34 mouse cellular contexts compared by ENCODE assay signal in genomic region chr2:175156696-175157095, GRCm38 (mm10).
"Had no signal": no experiment of that assay in that cellular context is flagged by ENCODE, and none has a peak within 500 bp of the region (broad histone marks: within the 10 kb centered on the region; RNA-seq: fewer than 3 reads in every experiment).

No protein-coding gene starts in this region.

- H3K4me2 ChIP-seq: heart, embryonic 11.5 days; heart, embryonic 13.5 days; heart, embryonic 15.5 days; hindbrain, embryonic 12.5 days; hindbrain, embryonic 13.5 days; hindbrain, embryonic 14.5 days; hindbrain, embryonic 15.5 days; intestine, embryonic 15.5 days; kidney, embryonic 15.5 days had no signal

- H3K27me3 ChIP-seq: heart, embryonic 13.5 days; heart, embryonic 15.5 days; hindbrain, embryonic 12.5 days; hindbrain, embryonic 13.5 days; hindbrain, embryonic 15.5 days; intestine, embryonic 15.5 days; kidney, embryonic 15.5 days had no signal

- H3K4me1 ChIP-seq: heart, embryonic 13.5 days; heart, embryonic 15.5 days; hindbrain, embryonic 10.5 days; hindbrain, embryonic 12.5 days; hindbrain, embryonic 13.5 days; hindbrain, embryonic 15.5 days; intestine, embryonic 15.5 days; kidney, embryonic 15.5 days had no signal

- H3K4me3 ChIP-seq: heart, embryonic 13.5 days; heart, embryonic 15.5 days; hindbrain, embryonic 10.5 days; hindbrain, embryonic 12.5 days; hindbrain, embryonic 13.5 days; hindbrain, embryonic 15.5 days; intestine, embryonic 15.5 days; kidney, embryonic 15.5 days; layer of hippocampus, adult 2 months; left cerebral cortex, adult 2 months had no signal

- H3K36me3 ChIP-seq: heart, embryonic 13.5 days; heart, embryonic 15.5 days; hindbrain, embryonic 10.5 days; hindbrain, embryonic 12.5 days; hindbrain, embryonic 13.5 days; hindbrain, embryonic 15.5 days; intestine, embryonic 15.5 days; kidney, embryonic 15.5 days had no signal

- DNase-seq: heart, postnatal 10 days; heart, postnatal 14 days; heart, postnatal 36 days; heart, postnatal 4 days; kidney, adult 11 months; kidney, adult 18-20 months; kidney, adult 2 months; kidney, adult 8-10 months; kidney, adult 9 months; kidney, postnatal 10 days; kidney, postnatal 14 days; kidney, postnatal 25 days; kidney, postnatal 36 days; kidney, postnatal 4 days; layer of hippocampus, adult 9-11 months; layer of hippocampus, postnatal 36 days had no signal

- H3K27ac ChIP-seq: heart, embryonic 13.5 days; heart, embryonic 15.5 days; hindbrain, embryonic 10.5 days; hindbrain, embryonic 12.5 days; hindbrain, embryonic 13.5 days; hindbrain, embryonic 14.5 days; hindbrain, embryonic 15.5 days; hindbrain, postnatal 0 days; intestine, embryonic 15.5 days; kidney, embryonic 15.5 days; kidney, postnatal 0 days; layer of hippocampus, adult 2 months; left cerebral cortex, adult 2 months had no signal

- H3K9me3 ChIP-seq: intestine, embryonic 15.5 days had no signal

- H3K9ac ChIP-seq: heart, embryonic 13.5 days; heart, embryonic 15.5 days; hindbrain, embryonic 12.5 days; hindbrain, embryonic 13.5 days; hindbrain, embryonic 14.5 days; hindbrain, embryonic 15.5 days; intestine, embryonic 15.5 days; kidney, embryonic 15.5 days had no signal

- ATAC-seq: hindbrain, embryonic 16.5 days; hindbrain, postnatal 0 days; inflammation-experienced regulatory T-cells, adult 6 months; intestine, embryonic 15.5 days; intestine, embryonic 16.5 days; intestine, postnatal 0 days had no signal
